Mouse (Mus musculus) heart, embryonic 11.5 days (tissue): Measurements from ENCODE around the gene Hipk2. TPM values are rescaled to one million over a fixed set of nuclear protein-coding genes. Genes with fewer than 3 reads are reported as not detected.

Source experiments
- ATAC-seq: fragments of 200-750 bp; cut with Nextera tagmentation; replicated peaks from 2 replicates; pipeline ENCODE4 v1.8.0; 2017; ENCODE audit warnings: moderate library complexity; ENCODE audit not compliant: insufficient number of reproducible peaks, low FRiP score, low TSS enrichment
- H3K27ac ChIP-seq: fragments of 300-500 bp; sonication (generic); 2 replicates; pipeline ENCODE4 v1.5.1; 2014; ENCODE audit warnings: mild to moderate bottlenecking, low read depth, low read length
- H3K27me3 ChIP-seq: fragments of 300-500 bp; sonication (generic); 2 replicates; pipeline ENCODE4 v1.6.1; 2014; ENCODE audit warnings: mild to moderate bottlenecking, low read length, mixed read lengths; ENCODE audit not compliant: control insufficient read depth, insufficient read depth
- H3K36me3 ChIP-seq: fragments of 300-500 bp; sonication (generic); 2 replicates; pipeline ENCODE4 v1.6.1; 2014; ENCODE audit warnings: mild to moderate bottlenecking, low read length, moderate library complexity, mixed read lengths; ENCODE audit not compliant: control insufficient read depth, insufficient read depth
- H3K4me1 ChIP-seq: fragments of 300-500 bp; sonication (generic); 2 replicates; pipeline ENCODE4 v1.6.1; 2014; ENCODE audit warnings: low read length; ENCODE audit not compliant: control insufficient read depth, insufficient read depth
- H3K4me2 ChIP-seq: fragments of 300-500 bp; sonication (generic); 2 replicates; pipeline ENCODE4 v1.6.1; 2014; ENCODE audit warnings: mild to moderate bottlenecking, moderate library complexity
- H3K4me3 ChIP-seq: fragments of 300-500 bp; sonication (generic); 2 replicates; pipeline ENCODE4 v1.5.1; 2014; ENCODE audit warnings: low read depth, low read length
- H3K9ac ChIP-seq: fragments of 300-500 bp; sonication (generic); 2 replicates; pipeline ENCODE4 v1.6.1; 2014; ENCODE audit warnings: mild to moderate bottlenecking, low read depth, low read length, moderate library complexity
- H3K9me3 ChIP-seq: fragments of 300-500 bp; sonication (generic); replicated peaks from 2 replicates; pipeline ENCODE4 v1.6.1; 2016; ENCODE audit warnings: low read length; ENCODE audit not compliant: control insufficient read depth
- WGBS: fragments of 180-500 bp; shearing (Covaris S2); extraction: QIAGEN DNeasy Blood & Tissue Kit; methylation state at CpG from one replicate; pipeline ENCODE4 v1.1.7; 2014; ENCODE audit not compliant: insufficient replicate concordance; 5-methylcytosine and 5-hydroxymethylcytosine counted together
- polyA plus RNA-seq: library from polyadenylated mRNA; unstranded; fragments of >200 nt; fragmentation: Nextera tagmentation; extraction: Ambion mirVana; gene quantifications from 2 replicates; pipeline ENCODE4 v1.2.1, GENCODE M21; 2014

The Hipk2 gene
- polyA plus RNA-seq, 1 experiment from 2014 or later = 18.9 TPM

GRCm38 (mm10) chr6:38760911-38761706 lies 114.9 kb downstream of the Hipk2 start:
- no peak overlapping the region for H3K4me2 ChIP-seq
- H3K9ac ChIP-seq = no peak overlapping the region
- H3K4me3 ChIP-seq = no peak overlapping the region
- peaks cover 39% of the 10 kb centered on the region for H3K4me1 ChIP-seq
- H3K27ac ChIP-seq = no peak overlapping the region
- ATAC-seq = no peak
- no peaks in the 10 kb centered on the region for H3K9me3 ChIP-seq
- no peaks in the 10 kb centered on the region for H3K36me3 ChIP-seq
- WGBS = 61% methylated on average over 6 of the region's 6 CpGs
- H3K27me3 ChIP-seq = no peaks in the 10 kb centered on the region

GRCm38 (mm10) chr6:38759922-38760620 lies 115.9 kb downstream of the Hipk2 start:
- Histone ChIP-seq H3K4me1 (peaks cover 33% of the 10 kb centered on the region), H3K36me3 (no peaks in the 10 kb centered on the region), H3K9ac (no peak overlapping the region), H3K27ac (no peak overlapping the region), H3K4me2 (no peak overlapping the region), H3K27me3 (no peaks in the 10 kb centered on the region), H3K9me3 (no peaks in the 10 kb centered on the region), H3K4me3 (no peak overlapping the region)
- 74% methylated on average over 6 of the region's 6 CpGs for WGBS
- ATAC-seq = no peak

DNA sequence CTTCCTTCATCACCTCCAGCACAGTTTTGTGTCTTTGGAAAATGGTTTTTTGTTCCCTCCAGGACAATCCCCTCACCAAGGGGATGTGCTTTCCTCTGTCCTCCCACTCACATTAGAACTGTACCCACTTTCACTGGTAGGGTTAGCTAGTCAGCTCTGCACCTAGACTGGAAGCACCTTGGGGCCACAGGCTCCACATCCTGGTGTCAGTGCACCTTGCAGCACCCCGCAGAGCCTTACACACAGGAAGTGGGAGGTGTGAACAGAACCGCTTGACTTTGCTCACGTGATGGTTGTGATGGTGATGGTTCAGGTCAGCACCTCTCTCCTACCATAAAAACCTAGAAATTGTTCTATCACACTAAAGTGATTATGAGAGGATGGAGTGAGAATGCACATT lies 116.8 kb downstream of the Hipk2 start:
- Histone ChIP-seq H3K9ac (no peak overlapping the region), H3K4me2 (no peak overlapping the region), H3K27me3 (no peaks in the 10 kb centered on the region), H3K27ac (no peak overlapping the region), H3K4me1 (peaks cover 29% of the 10 kb centered on the region), H3K9me3 (no peaks in the 10 kb centered on the region), H3K4me3 (no peak overlapping the region), H3K36me3 (no peaks in the 10 kb centered on the region)
- 73% methylated on average over 3 of the region's 3 CpGs for WGBS
- ATAC-seq = no peak

DNA sequence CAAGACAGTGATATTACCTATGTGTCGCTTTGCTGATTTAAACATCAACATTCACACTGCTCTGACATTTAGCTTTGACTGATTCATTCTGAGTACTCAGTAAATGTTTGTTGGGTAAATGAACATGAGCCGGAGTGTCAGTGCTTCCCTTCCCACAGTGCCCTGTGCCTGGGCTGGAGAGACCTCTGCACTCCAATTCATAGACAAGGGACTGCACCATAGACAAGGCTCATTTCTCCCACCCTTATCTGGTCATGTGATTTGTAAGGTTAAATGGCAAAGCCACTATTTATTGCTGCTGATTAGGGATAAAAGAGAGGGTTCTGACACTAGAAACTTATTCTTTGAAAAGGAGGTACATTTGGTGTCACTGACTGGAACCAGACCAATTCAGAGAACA lies 118.4 kb downstream of the Hipk2 start:
- Histone ChIP-seq H3K9ac (no peak overlapping the region), H3K4me3 (no peak overlapping the region), H3K36me3 (no peaks in the 10 kb centered on the region), H3K4me2 (no peak overlapping the region), H3K27ac (no peak overlapping the region), H3K9me3 (no peaks in the 10 kb centered on the region), H3K4me1 (peaks cover 32% of the 10 kb centered on the region), H3K27me3 (no peaks in the 10 kb centered on the region)
- 88% methylated on average over 2 of the region's 2 CpGs for WGBS
- ATAC-seq = no peak

GRCm38 (mm10) chr6:38756968-38757367 lies 119.0 kb downstream of the Hipk2 start:
- Histone ChIP-seq H3K9me3 (no peaks in the 10 kb centered on the region), H3K4me3 (no peak overlapping the region), H3K9ac (no peak overlapping the region), H3K27me3 (no peaks in the 10 kb centered on the region), H3K27ac (no peak overlapping the region), H3K4me1 (peaks cover 34% of the 10 kb centered on the region), H3K36me3 (no peaks in the 10 kb centered on the region), H3K4me2 (no peak overlapping the region)
- WGBS = 56% methylated on average over 4 of the region's 4 CpGs
- no peak for ATAC-seq

DNA sequence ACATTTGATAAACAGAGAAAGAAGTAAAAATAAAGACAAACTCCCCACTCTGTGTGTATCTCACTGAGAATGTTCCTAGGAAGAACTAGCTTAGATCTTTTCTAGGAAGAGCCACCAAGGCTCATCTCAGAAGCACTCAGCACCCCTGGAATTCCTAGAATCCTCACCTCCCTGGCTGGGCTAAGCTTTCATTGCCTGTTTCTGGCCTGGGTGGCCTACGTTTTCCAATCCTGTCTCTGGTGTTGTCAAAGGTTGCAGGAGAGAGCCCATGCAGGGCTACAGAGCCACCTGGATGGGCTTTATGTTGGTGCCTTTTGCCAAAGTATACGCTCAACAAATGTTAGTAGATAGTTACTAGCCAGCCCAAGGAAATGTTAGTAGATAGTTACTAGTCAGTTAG lies 120.0 kb downstream of the Hipk2 start:
- no peak for ATAC-seq
- H3K36me3 ChIP-seq = no peaks in the 10 kb centered on the region
- 70% methylated on average over 2 of the region's 2 CpGs for WGBS
- H3K4me2 ChIP-seq = no peak overlapping the region
- no peaks in the 10 kb centered on the region for H3K27me3 ChIP-seq
- H3K27ac ChIP-seq = no peak overlapping the region
- no peak overlapping the region for H3K9ac ChIP-seq
- H3K4me1 ChIP-seq = peaks cover 25% of the 10 kb centered on the region
- no peak overlapping the region for H3K4me3 ChIP-seq
- no peaks in the 10 kb centered on the region for H3K9me3 ChIP-seq

- Histone ChIP-seq H3K4me1 (peaks cover 24% of the 10 kb centered on the region), H3K9ac (no peak overlapping the region), H3K27me3 (no peaks in the 10 kb centered on the region), H3K4me3 (no peak overlapping the region), H3K36me3 (no peaks in the 10 kb centered on the region), H3K4me2 (no peak overlapping the region), H3K9me3 (no peaks in the 10 kb centered on the region), H3K27ac (no peak overlapping the region)
- WGBS = 67% methylated on average over 2 of the region's 2 CpGs
- ATAC-seq = no peak
These were observed 120.8 kb downstream of the Hipk2 start for GRCm38 (mm10) chr6:38755188-38755587.

GRCm38 (mm10) chr6:38753729-38754128 lies 122.2 kb downstream of the Hipk2 start:
- H3K27ac ChIP-seq = no peak overlapping the region
- no peak overlapping the region for H3K4me3 ChIP-seq
- peaks cover 24% of the 10 kb centered on the region for H3K4me1 ChIP-seq
- no peaks in the 10 kb centered on the region for H3K36me3 ChIP-seq
- no peak for ATAC-seq
- no peaks in the 10 kb centered on the region for H3K27me3 ChIP-seq
- no peak overlapping the region for H3K9ac ChIP-seq
- WGBS = 83% methylated on average over 2 of the region's 2 CpGs
- no peaks in the 10 kb centered on the region for H3K9me3 ChIP-seq
- H3K4me2 ChIP-seq = no peak overlapping the region
